32 mouse cellular contexts compared by ENCODE assay signal in genomic region chr19:55286034-55286433, GRCm38 (mm10). TPM values are rescaled to one million over a fixed set of nuclear protein-coding genes. Genes with fewer than 3 reads are reported as not detected.
DNase-seq lines count a peak whose midpoint lies in the region; ATAC-seq and TF ChIP-seq lines count a peak whose summit lies in the region.
"Had no signal": no experiment of that assay in that cellular context is flagged by ENCODE, and none has a peak within 500 bp of the region (broad histone marks: within the 10 kb centered on the region; RNA-seq: fewer than 3 reads in every experiment).

No protein-coding gene starts in this region.

- H3K4me1 ChIP-seq in limb, embryonic 13.5 days, result no peaks in the 10 kb centered on the region
- no peaks in the 10 kb centered on the region for H3K4me1 ChIP-seq in limb, embryonic 10.5 days
- H3K4me1 ChIP-seq in MEL (ENCODE audit: control insufficient read depth in 1 of 2, insufficient read depth in 2 of 2, low read length in 2 of 2), result peaks cover 38 to 45% of the 10 kb centered on the region in 2 experiments
- peaks cover 33 to 41% of the 10 kb centered on the region in 2 experiments for H3K4me1 ChIP-seq in liver, embryonic 14.5 days (replicated peaks; ENCODE audit: control insufficient read depth in 2 of 2, insufficient read depth in 2 of 2, low read length in 1 of 2)
- peaks cover 4% of the 10 kb centered on the region; the same call in 1 of the 2 replicates for H3K4me1 ChIP-seq in liver, postnatal 0 days (ENCODE audit: insufficient read depth)
- H3K4me1 ChIP-seq in hindbrain, embryonic 16.5 days (ENCODE audit: control insufficient read depth, insufficient read depth, low read depth, low read length), result no peaks in the 10 kb centered on the region
- H3K4me1 ChIP-seq: embryonic facial prominence, embryonic 12.5 days; embryonic facial prominence, embryonic 15.5 days; forebrain, embryonic 10.5 days; forebrain, embryonic 13.5 days; heart, embryonic 10.5 days; heart, embryonic 13.5 days had no signal

- H3K27ac ChIP-seq in limb, embryonic 13.5 days, result peak overlapping the region; percentile 10; the same call in 1 of the 2 replicates
- H3K27ac ChIP-seq in limb, embryonic 10.5 days, result no peak overlapping the region
- H3K27ac ChIP-seq in MEL (ENCODE audit: control insufficient read depth, low read depth, low read length), result peak overlapping the region; percentile 93
- H3K27ac ChIP-seq in liver, embryonic 14.5 days, result peak overlapping the region; percentile 28; the same call in 1 of the 2 replicates
- no peak overlapping the region for H3K27ac ChIP-seq in liver, postnatal 0 days (ENCODE audit: low read depth)
- no peak overlapping the region for H3K27ac ChIP-seq in hindbrain, embryonic 16.5 days (ENCODE audit: low read depth, low read length)
- H3K27ac ChIP-seq: embryonic facial prominence, embryonic 12.5 days; embryonic facial prominence, embryonic 15.5 days; forebrain, embryonic 10.5 days; forebrain, embryonic 13.5 days; heart, adult 2 months; heart, embryonic 10.5 days; heart, embryonic 13.5 days; hindbrain, embryonic 14.5 days had no signal

- no peak for DNase-seq in limb, embryonic 10.5 days (ENCODE audit: low spot score)
- DNase-seq in MEL (ENCODE audit: low read depth, low spot score), result peak; percentile 88
- DNase-seq in liver, embryonic 14.5 days (ENCODE audit: low read depth in 3 of 3, low spot score in 3 of 3), result no peak
- DNase-seq in liver, postnatal 0 days, result no peak
- no peak for DNase-seq in urinary bladder, postnatal 4 days (ENCODE audit: low spot score in 2 of 2)
- DNase-seq: adrenal gland, adult 8-10 months; adrenal gland, postnatal 36 days; B cell, adult 2 months; cerebellum, adult 18-20 months; cerebellum, adult 9-10 months; cerebellum, postnatal 25 days; gastrocnemius, postnatal 10 days; gastrocnemius, postnatal 36 days; heart, adult 2 months; heart, postnatal 14 days; heart, postnatal 4 days had no signal

- WGBS in limb, embryonic 13.5 days, result 71% methylated on average over 4 of the region's 4 CpGs
- 93% methylated on average over 4 of the region's 4 CpGs for WGBS in limb, embryonic 10.5 days
- 72% methylated on average over 4 of the region's 4 CpGs for WGBS in liver, embryonic 14.5 days (ENCODE audit: insufficient replicate concordance)
- WGBS in liver, postnatal 0 days (ENCODE audit: insufficient replicate concordance), result 75% methylated on average over 4 of the region's 4 CpGs
- WGBS in hindbrain, embryonic 16.5 days, result 92% methylated on average over 4 of the region's 4 CpGs

- TF ChIP-seq POLR2A in MEL (IDR thresholded peaks at IDR 0.05; ENCODE audit: control insufficient read depth in 1 of 2, insufficient read depth in 1 of 2, low read depth in 1 of 2, low read length in 2 of 2, poor library complexity in 1 of 2), result 0 out of 4 replicates have a peak, but pooled peaks of 1 of the 2 experiments have one; percentile 0

- H3K4me3 ChIP-seq in limb, embryonic 13.5 days, result no peak overlapping the region
- H3K4me3 ChIP-seq in limb, embryonic 10.5 days, result no peak overlapping the region
- H3K4me3 ChIP-seq in MEL (ENCODE audit: control insufficient read depth in 1 of 2, insufficient read depth in 1 of 2, low read depth in 2 of 2, low read length in 2 of 2), result no peak overlapping the region; a peak in 1 of 4 replicates
- peak overlapping the region in 1 of 2 experiments; percentile 47; a peak in 2 of 4 replicates for H3K4me3 ChIP-seq in liver, embryonic 14.5 days (ENCODE audit: insufficient read depth in 1 of 2, low read depth in 2 of 2, low read length in 2 of 2)
- H3K4me3 ChIP-seq in liver, postnatal 0 days (ENCODE audit: low read depth, low read length), result no peak overlapping the region
- H3K4me3 ChIP-seq in hindbrain, embryonic 16.5 days (ENCODE audit: low read length), result no peak overlapping the region
- H3K4me3 ChIP-seq: embryonic facial prominence, embryonic 12.5 days; embryonic facial prominence, embryonic 15.5 days; forebrain, embryonic 10.5 days; forebrain, embryonic 13.5 days; heart, adult 2 months; heart, embryonic 10.5 days; heart, embryonic 13.5 days had no signal

- TF ChIP-seq CTCF in MEL (IDR thresholded peaks at IDR 0.05 in 2 of 3, conservative IDR thresholded peaks at IDR 0.05 in 1 of 3; ENCODE audit: control insufficient read depth in 1 of 3, insufficient read depth in 1 of 3, low read depth in 2 of 3, low read length in 3 of 3, poor library complexity in 1 of 3, severe bottlenecking in 1 of 3), result no peak
- no peak for TF ChIP-seq CTCF in liver, embryonic 14.5 days (IDR thresholded peaks at IDR 0.05; ENCODE audit: low read depth)
- no peak for TF ChIP-seq CTCF in liver, postnatal 0 days (IDR thresholded peaks at IDR 0.05; ENCODE audit: low read depth)

- TF ChIP-seq EP300 in MEL (IDR thresholded peaks at IDR 0.05; ENCODE audit: low read depth in 1 of 2, low read length in 2 of 2), result peak; percentile 78 to 83
- TF ChIP-seq EP300 in liver, embryonic 14.5 days (IDR thresholded peaks at IDR 0.05; ENCODE audit: low read depth), result no peak
- TF ChIP-seq EP300 in liver, postnatal 0 days (IDR thresholded peaks at IDR 0.05; ENCODE audit: low read depth), result no peak

- H3K4me2 ChIP-seq in limb, embryonic 13.5 days (replicated peaks), result no peak overlapping the region
- H3K4me2 ChIP-seq in liver, embryonic 14.5 days (ENCODE audit: low read depth), result peak overlapping the region; percentile 64
- peak overlapping the region; percentile 48 for H3K4me2 ChIP-seq in liver, postnatal 0 days (ENCODE audit: low read depth, low read length)
- no peak overlapping the region for H3K4me2 ChIP-seq in hindbrain, embryonic 16.5 days (ENCODE audit: low read length)
- H3K4me2 ChIP-seq: embryonic facial prominence, embryonic 12.5 days; embryonic facial prominence, embryonic 15.5 days; forebrain, embryonic 13.5 days; heart, embryonic 13.5 days; hindbrain, embryonic 14.5 days had no signal

- H3K9ac ChIP-seq in limb, embryonic 13.5 days, result no peak overlapping the region
- peak overlapping the region; percentile 12; the same call in 1 of the 2 replicates for H3K9ac ChIP-seq in MEL (ENCODE audit: control insufficient read depth, low read depth, low read length, poor library complexity, severe bottlenecking)
- H3K9ac ChIP-seq in liver, embryonic 14.5 days (replicated peaks), result 0 out of 2 replicates have a peak overlapping the region, but pooled peaks have one; percentile 23
- H3K9ac ChIP-seq in liver, postnatal 0 days (replicated peaks), result no peak overlapping the region
- no peak overlapping the region for H3K9ac ChIP-seq in hindbrain, embryonic 16.5 days (ENCODE audit: low read depth, low read length)
- H3K9ac ChIP-seq: embryonic facial prominence, embryonic 12.5 days; embryonic facial prominence, embryonic 15.5 days; forebrain, embryonic 13.5 days; heart, embryonic 13.5 days; hindbrain, embryonic 14.5 days had no signal

- peaks cover 16% of the 10 kb centered on the region for H3K36me3 ChIP-seq in limb, embryonic 13.5 days
- H3K36me3 ChIP-seq in limb, embryonic 10.5 days, result peaks cover 16% of the 10 kb centered on the region
- peaks cover 70 to 72% of the 10 kb centered on the region in 2 experiments for H3K36me3 ChIP-seq in MEL (ENCODE audit: control insufficient read depth in 1 of 2, insufficient read depth in 2 of 2, low read length in 2 of 2)
- peaks cover 78% of the 10 kb centered on the region for H3K36me3 ChIP-seq in liver, embryonic 14.5 days (replicated peaks; ENCODE audit: control insufficient read depth, insufficient read depth, low read depth)
- peaks cover 87% of the 10 kb centered on the region for H3K36me3 ChIP-seq in liver, postnatal 0 days (replicated peaks; ENCODE audit: insufficient read depth, low read length)
- no peaks in the 10 kb centered on the region for H3K36me3 ChIP-seq in hindbrain, embryonic 16.5 days (ENCODE audit: control insufficient read depth, insufficient read depth, low read length)
- H3K36me3 ChIP-seq: embryonic facial prominence, embryonic 12.5 days had no signal

- no peaks in the 10 kb centered on the region for H3K79me2 ChIP-seq in MEL (ENCODE audit: control insufficient read depth, insufficient read depth, low read length, poor library complexity)

- no peaks in the 10 kb centered on the region for H3K9me3 ChIP-seq in limb, embryonic 13.5 days
- H3K9me3 ChIP-seq in limb, embryonic 10.5 days (replicated peaks), result no peaks in the 10 kb centered on the region
- no peaks in the 10 kb centered on the region for H3K9me3 ChIP-seq in MEL (replicated peaks; ENCODE audit: insufficient read depth, low read length)
- no peaks in the 10 kb centered on the region for H3K9me3 ChIP-seq in liver, embryonic 14.5 days (ENCODE audit: control insufficient read depth, low read length)
- H3K9me3 ChIP-seq in liver, postnatal 0 days (ENCODE audit: low read length), result no peaks in the 10 kb centered on the region
- H3K9me3 ChIP-seq in hindbrain, embryonic 16.5 days (ENCODE audit: control insufficient read depth, low read length), result no peaks in the 10 kb centered on the region
- H3K9me3 ChIP-seq: embryonic facial prominence, embryonic 12.5 days; embryonic facial prominence, embryonic 15.5 days; forebrain, embryonic 10.5 days; forebrain, embryonic 13.5 days; G1E; heart, embryonic 10.5 days; heart, embryonic 13.5 days had no signal

- H3K27me3 ChIP-seq in limb, embryonic 13.5 days, result no peaks in the 10 kb centered on the region
- no peaks in the 10 kb centered on the region for H3K27me3 ChIP-seq in limb, embryonic 10.5 days (ENCODE audit: low read depth, poor library complexity, severe bottlenecking)
- H3K27me3 ChIP-seq in MEL (ENCODE audit: control insufficient read depth in 1 of 2, insufficient read depth in 2 of 2, low read length in 2 of 2), result no peaks in the 10 kb centered on the region
- no peaks in the 10 kb centered on the region for H3K27me3 ChIP-seq in liver, embryonic 14.5 days (ENCODE audit: control insufficient read depth, insufficient read depth, low read length)
- H3K27me3 ChIP-seq in liver, postnatal 0 days (ENCODE audit: insufficient read depth, low read length), result no peaks in the 10 kb centered on the region
- H3K27me3 ChIP-seq in hindbrain, embryonic 16.5 days (replicated peaks; ENCODE audit: control insufficient read depth, insufficient read depth, low read length), result no peaks in the 10 kb centered on the region
- H3K27me3 ChIP-seq: CH12.LX; embryonic facial prominence, embryonic 12.5 days; embryonic facial prominence, embryonic 15.5 days; forebrain, embryonic 13.5 days; heart, embryonic 13.5 days had no signal

- ATAC-seq in limb, embryonic 13.5 days (ENCODE audit: low FRiP score, low read depth), result no peak
- ATAC-seq in liver, embryonic 14.5 days (ENCODE audit: insufficient read depth), result no peak
- ATAC-seq in liver, postnatal 0 days, result no peak
- no peak for ATAC-seq in hindbrain, embryonic 16.5 days
- ATAC-seq: activated CD4-positive, CD25-positive, alpha-beta regulatory T cell, adult 4 months; forebrain, embryonic 13.5 days; forebrain, embryonic 16.5 days had no signal

- no peak for TF ChIP-seq RAD21 in MEL (IDR thresholded peaks at IDR 0.05; ENCODE audit: low read depth, low read length)

RNA-seq across cellular contexts. Expression of gene Zdhhc6, which starts 29.8 kb away (rescaled TPM):
- polyA plus RNA-seq in limb, embryonic 13.5 days (2015; fragmentation: Nextera tagmentation; extraction: Ambion mirVana), result 93.8 and 93.9 TPM in 2 replicates
- polyA plus RNA-seq in limb, embryonic 10.5 days (2016; fragmentation: Nextera tagmentation; extraction: Ambion mirVana), result 113 and 120 TPM in 2 replicates
- 101 and 109 TPM in 2 replicates for total RNA-seq in MEL (2012; rRNA removed)
- 100 to 1,000 TPM in 1 of 2 experiments, 10 to 100 TPM in 1; 95.6 to 114 TPM for polyA plus RNA-seq in MEL (2012; ENCODE audit: insufficient read depth in 1 of 2, insufficient read length in 2 of 2, low read depth in 1 of 2, low replicate concordance in 2 of 2, missing spikeins in 1 of 2)
- polyA plus RNA-seq in liver, embryonic 14.5 days (2012; rRNA removed), result 10.6 and 14.2 TPM in 2 replicates
- 51.3 and 51.7 TPM in 2 replicates for polyA plus RNA-seq in liver, embryonic 14.5 days (2014; fragmentation: Nextera tagmentation; extraction: Ambion mirVana)
- 49.0 and 49.9 TPM in 2 replicates for polyA plus RNA-seq in liver, postnatal 0 days (2015; fragmentation: Nextera tagmentation; extraction: Ambion mirVana)
- polyA plus RNA-seq in hindbrain, embryonic 16.5 days (2015; fragmentation: Nextera tagmentation; extraction: Ambion mirVana), result 65.8 and 71.4 TPM in 2 replicates

RNA-seq across cellular contexts. Expression of gene Vti1a, which starts 30.1 kb away (rescaled TPM):
- polyA plus RNA-seq in limb, embryonic 13.5 days (2015; fragmentation: Nextera tagmentation; extraction: Ambion mirVana), result 28.7 and 28.8 TPM in 2 replicates
- polyA plus RNA-seq in limb, embryonic 10.5 days (2016; fragmentation: Nextera tagmentation; extraction: Ambion mirVana), result 26.3 and 29.8 TPM in 2 replicates
- 33.8 and 42.8 TPM in 2 replicates for total RNA-seq in MEL (2012; rRNA removed)
- 100 to 1,000 TPM in 1 of 2 experiments, 10 to 100 TPM in 1; 37.2 to 119 TPM for polyA plus RNA-seq in MEL (2012; ENCODE audit: insufficient read depth in 1 of 2, insufficient read length in 2 of 2, low read depth in 1 of 2, low replicate concordance in 2 of 2, missing spikeins in 1 of 2)
- 4.6 and 6.9 TPM in 2 replicates for polyA plus RNA-seq in liver, embryonic 14.5 days (2012; rRNA removed)
- polyA plus RNA-seq in liver, embryonic 14.5 days (2014; fragmentation: Nextera tagmentation; extraction: Ambion mirVana), result 10.9 and 11.9 TPM in 2 replicates
- polyA plus RNA-seq in liver, postnatal 0 days (2015; fragmentation: Nextera tagmentation; extraction: Ambion mirVana), result 9.7 and 10.5 TPM in 2 replicates
- 36.7 and 37.1 TPM in 2 replicates for polyA plus RNA-seq in hindbrain, embryonic 16.5 days (2015; fragmentation: Nextera tagmentation; extraction: Ambion mirVana)

RNA-seq across cellular contexts. Expression of gene Acsl5, which starts 34.3 kb away (rescaled TPM):
- polyA plus RNA-seq in limb, embryonic 13.5 days (2015; fragmentation: Nextera tagmentation; extraction: Ambion mirVana), result 19.3 and 27.9 TPM in 2 replicates
- 15.4 and 25.6 TPM in 2 replicates for polyA plus RNA-seq in limb, embryonic 10.5 days (2016; fragmentation: Nextera tagmentation; extraction: Ambion mirVana)
- 248 and 318 TPM in 2 replicates for total RNA-seq in MEL (2012; rRNA removed)
- polyA plus RNA-seq in MEL (2012; ENCODE audit: insufficient read depth in 1 of 2, insufficient read length in 2 of 2, low read depth in 1 of 2, low replicate concordance in 2 of 2, missing spikeins in 1 of 2), result 100 to 1,000 TPM in 1 of 2 experiments, not detected in 1; 223 TPM
- polyA plus RNA-seq in liver, embryonic 14.5 days (2012; rRNA removed), result 35.2 and 50.3 TPM in 2 replicates
- polyA plus RNA-seq in liver, embryonic 14.5 days (2014; fragmentation: Nextera tagmentation; extraction: Ambion mirVana), result 117 and 126 TPM in 2 replicates
- polyA plus RNA-seq in liver, postnatal 0 days (2015; fragmentation: Nextera tagmentation; extraction: Ambion mirVana), result 397 and 414 TPM in 2 replicates
- polyA plus RNA-seq in hindbrain, embryonic 16.5 days (2015; fragmentation: Nextera tagmentation; extraction: Ambion mirVana), result 19.7 and 20.1 TPM in 2 replicates

RNA-seq across cellular contexts. Expression of gene Gucy2g, which starts 45.0 kb away (rescaled TPM):
- polyA plus RNA-seq in limb, embryonic 13.5 days (2015; fragmentation: Nextera tagmentation; extraction: Ambion mirVana), result not detected in 2 replicates
- not detected in 2 replicates for polyA plus RNA-seq in limb, embryonic 10.5 days (2016; fragmentation: Nextera tagmentation; extraction: Ambion mirVana)
- total RNA-seq in MEL (2012; rRNA removed), result 0.65 and 1.1 TPM in 2 replicates
- polyA plus RNA-seq in MEL (2012; ENCODE audit: insufficient read depth in 1 of 2, insufficient read length in 2 of 2, low read depth in 1 of 2, low replicate concordance in 2 of 2, missing spikeins in 1 of 2), result 1 to 10 TPM in 1 of 2 experiments, not detected in 1; 2.4 TPM
- 0.01 and 0.03 TPM in 2 replicates for polyA plus RNA-seq in liver, embryonic 14.5 days (2012; rRNA removed)
- polyA plus RNA-seq in liver, embryonic 14.5 days (2014; fragmentation: Nextera tagmentation; extraction: Ambion mirVana), result not detected in 2 replicates
- 0.02 TPM in 1 of 2 replicates, not detected in the other for polyA plus RNA-seq in liver, postnatal 0 days (2015; fragmentation: Nextera tagmentation; extraction: Ambion mirVana)
- 0.05 and 0.06 TPM in 2 replicates for polyA plus RNA-seq in hindbrain, embryonic 16.5 days (2015; fragmentation: Nextera tagmentation; extraction: Ambion mirVana)
- total RNA-seq: adrenal gland, adult 8-10 months; adrenal gland, postnatal 36 days; CH12.LX; granulocyte monocyte progenitor cell, adult 5-6 weeks; heart, postnatal 4 days had no signal
- polyA plus RNA-seq: activated CD4-positive, CD25-positive, alpha-beta regulatory T cell, adult 4 months; embryonic facial prominence, embryonic 12.5 days; forebrain, embryonic 10.5 days; forebrain, embryonic 13.5 days; forebrain, embryonic 16.5 days; G1E; heart, embryonic 10.5 days; heart, embryonic 13.5 days; heart, embryonic 16.5 days; hindbrain, embryonic 11.5 days had no signal

Comparison
In these comparisons a context has a peak if more than half of its experiments do, and no peak if none do; other contexts are left out.
1. H3K27ac ChIP-seq: peak in limb, embryonic 13.5 days (single experiment), MEL (single experiment) and liver, embryonic 14.5 days (single experiment); none in limb, embryonic 10.5 days (single experiment), liver, postnatal 0 days (single experiment) and hindbrain, embryonic 16.5 days (single experiment).
2. H3K9ac ChIP-seq: peak in MEL (single experiment) and liver, embryonic 14.5 days (single experiment); none in limb, embryonic 13.5 days (single experiment), liver, postnatal 0 days (single experiment) and hindbrain, embryonic 16.5 days (single experiment).
3. H3K4me2 ChIP-seq: peak in liver, embryonic 14.5 days (single experiment) and liver, postnatal 0 days (single experiment); none in limb, embryonic 13.5 days (single experiment) and hindbrain, embryonic 16.5 days (single experiment).